Mouse (Mus musculus) C2C12 (cell line): ENCODE measurements around the gene Fam228b.

Experiments
- CTCF ChIP-seq: IDR thresholded peaks from one replicate; pipeline ENCODE4 v1.5.1; 2011; ENCODE audit not compliant: control insufficient read depth, insufficient read depth, insufficient read length
- MAX ChIP-seq: IDR thresholded peaks from one replicate; pipeline ENCODE4 v1.6.1; 2011; ENCODE audit warnings: mild to moderate bottlenecking, control low read depth
- MYOD1 ChIP-seq: IDR thresholded peaks from one replicate; pipeline ENCODE4 v1.6.1; 2011; ENCODE audit warnings: low read depth; ENCODE audit not compliant: control insufficient read depth, insufficient read length
- MYOG ChIP-seq: IDR thresholded peaks from one replicate; pipeline ENCODE4 v1.6.1; 2011; ENCODE audit not compliant: control insufficient read depth, insufficient read length; ENCODE audit errors: extremely low read depth
- USF1 ChIP-seq: IDR thresholded peaks from one replicate; pipeline ENCODE4 v1.6.1; 2011; ENCODE audit warnings: low read depth, mild to moderate bottlenecking, control low read depth, moderate library complexity

DNA sequence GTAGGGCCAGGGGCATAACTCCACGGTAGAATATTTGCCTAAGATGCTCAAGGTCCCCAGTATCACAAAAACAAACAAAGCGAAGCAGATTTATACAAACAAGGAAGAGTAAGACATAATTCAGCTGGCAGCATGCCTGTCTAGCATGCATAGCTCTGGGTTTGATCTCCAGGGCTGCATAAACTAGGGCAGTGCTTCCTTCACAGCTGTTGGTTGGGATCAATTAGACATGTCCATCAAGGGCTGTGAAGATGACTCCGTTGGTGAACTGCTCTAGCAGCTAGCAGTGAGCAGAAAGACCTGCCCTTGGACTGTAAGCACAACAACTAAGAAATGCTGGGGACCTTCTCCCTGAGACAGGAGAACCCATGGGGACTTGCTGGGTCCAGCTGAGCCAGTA, 42.6 kb upstream of the Fam228b start:
- TF ChIP-seq CTCF (no peak), MAX (no peak), USF1 (no peak), MYOG (no peak), MYOD1 (no peak)
